Mouse (Mus musculus): Measurements from ENCODE around the gene Krt33a. TPM values are rescaled to one million over a fixed set of nuclear protein-coding genes. Genes with fewer than 3 reads are reported as not detected.

Krt33a gene
- total RNA-seq, 2 experiments from 2014 or later, result not detected

DNA sequence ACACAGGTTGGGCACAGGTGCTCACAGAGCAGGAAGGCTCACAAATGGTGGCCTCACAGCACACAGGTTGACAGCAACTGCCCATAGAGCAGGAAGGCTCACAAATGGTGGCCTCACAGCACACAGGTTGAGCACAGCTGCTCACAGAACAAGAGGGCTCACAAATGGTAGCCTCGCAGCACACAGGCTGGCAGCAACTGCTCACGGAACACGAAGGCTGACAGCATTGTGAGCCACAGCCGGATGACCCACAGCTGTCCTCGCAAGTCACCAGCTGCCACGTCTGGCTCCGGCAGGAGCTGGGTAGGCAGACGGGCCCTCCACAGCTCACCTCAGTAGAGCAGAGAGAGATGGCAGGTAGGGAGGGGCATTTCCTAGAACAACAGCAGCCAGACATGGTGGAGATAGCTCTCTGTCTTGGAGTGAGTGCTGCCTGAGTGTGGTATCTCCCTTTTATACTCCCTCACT is 29.8 kb downstream of the Krt33a start, which contains the start of gene Krtap16-1:
Krtap16-1 (minus strand) TSS at position 418 of the 468 bp plus-strand sequence.
- DNase-seq, result peak; percentile 10

- DNase-seq, result peak; percentile 41
These were observed 30.5 kb downstream of the Krt33a start for GRCm38 (mm10) chr11:99985291-99986092.

- no peak for DNase-seq
These were observed 32.6 kb downstream of the Krt33a start for GRCm38 (mm10) chr11:99983442-99983841.

GRCm38 (mm10) chr11:99982731-99983130 is 33.3 kb downstream of the Krt33a start:
- DNase-seq, result no peak

DNA sequence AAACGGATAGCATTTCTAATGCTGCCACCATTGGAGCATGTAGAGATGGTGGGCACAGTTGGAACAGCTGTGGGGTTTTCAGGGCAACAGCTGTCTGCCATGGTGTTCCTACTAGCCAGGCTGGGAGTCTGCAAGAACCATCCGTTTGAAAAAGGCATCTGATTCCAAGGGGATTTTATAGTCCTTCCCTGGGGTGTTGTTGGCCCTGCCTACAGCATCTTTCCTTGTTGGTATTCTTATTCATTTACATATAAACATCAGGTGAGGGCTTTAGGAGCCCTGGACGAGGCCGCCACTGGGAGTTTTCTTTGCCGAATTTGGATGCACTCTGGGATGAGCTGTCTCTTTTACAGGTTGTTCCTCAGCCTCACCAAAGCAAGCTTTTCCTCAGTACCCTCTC is 37.1 kb downstream of the Krt33a start, which contains the start of gene Krtap29-1:
Krtap29-1 (minus strand) TSS at position 101 of the 400 bp plus-strand sequence.
- no peak for DNase-seq

DNA sequence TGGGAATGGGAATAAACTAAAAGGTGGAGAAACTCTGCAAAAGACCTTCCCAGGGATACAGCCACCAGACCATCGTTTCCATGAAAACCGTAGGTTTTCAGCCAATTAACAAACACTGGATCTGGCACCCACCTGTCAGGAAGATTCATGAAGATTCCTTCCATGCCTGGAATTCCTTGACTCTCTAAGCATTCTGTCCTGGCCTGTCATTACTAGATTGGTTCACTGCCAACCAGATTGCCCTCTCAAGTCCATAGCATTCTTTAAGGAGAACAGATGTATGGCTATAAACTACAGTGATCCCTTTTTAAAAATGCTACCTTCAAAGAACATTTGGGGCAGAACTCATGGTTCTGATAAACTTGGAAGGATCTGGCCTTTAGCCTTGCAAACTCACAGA is 50.1 kb downstream of the Krt33a start:
- DNase-seq, result no peak

GRCm38 (mm10) chr11:99964213-99964612 is 51.8 kb downstream of the Krt33a start:
- DNase-seq, result no peak

Other genes with a start within 250 kb of the Krt33a start
- not detected for gene Gm11595, start 243.3 kb downstream of the Krt33a start, total RNA-seq (2021)
- not detected for gene Krtap4-8, start 235.5 kb downstream of the Krt33a start, total RNA-seq (2021)
- under 1 TPM in 1 of 2 experiments, not detected in 1; 0.23 TPM for gene Krtap4-9, start 231.0 kb downstream of the Krt33a start, total RNA-seq (2021)
- not detected for gene Gm11596, start 222.7 kb downstream of the Krt33a start, total RNA-seq (2021)
- gene Gm11569, start 217.3 kb downstream of the Krt33a start, total RNA-seq (2021), result not detected
- not detected for gene Gm11554, start 211.8 kb downstream of the Krt33a start, total RNA-seq (2021)
- not detected for gene Krtap4-13, start 206.3 kb downstream of the Krt33a start, total RNA-seq (2021)
- gene Gm11564, start 200.5 kb downstream of the Krt33a start, total RNA-seq (2021), result not detected
- not detected for gene 2300003K06Rik, start 178.1 kb downstream of the Krt33a start, total RNA-seq (2021)
- not detected for gene Krtap4-16, start 164.6 kb downstream of the Krt33a start, total RNA-seq (2021)
- not detected for gene Gm11568, start 158.3 kb downstream of the Krt33a start, total RNA-seq (2021)
- not detected for gene Gm11559, start 151.7 kb downstream of the Krt33a start, total RNA-seq (2021)
- gene Krtap9-1, start 142.8 kb downstream of the Krt33a start, total RNA-seq (2021), result not detected
- gene Gm11567, start 137.0 kb downstream of the Krt33a start, total RNA-seq (2021), result not detected
- not detected for gene Krtap31-1, start 108.3 kb downstream of the Krt33a start, total RNA-seq (2021)
- not detected for gene Gm11565, start 101.5 kb downstream of the Krt33a start, total RNA-seq (2021)
- not detected for gene Krtap31-2, start 79.9 kb downstream of the Krt33a start, total RNA-seq (2021)
- gene Krtap9-5, start 67.7 kb downstream of the Krt33a start, total RNA-seq (2021), result not detected
- gene Krtap29-1, start 37.2 kb downstream of the Krt33a start, total RNA-seq (2021), result not detected
- gene Krtap16-1, start 29.6 kb downstream of the Krt33a start, total RNA-seq (2021), result not detected
- not detected for gene Krtap17-1, start 22.2 kb downstream of the Krt33a start, total RNA-seq (2021)
- gene Krt33b, start 13.7 kb upstream of the Krt33a start, total RNA-seq (2021), result under 1 TPM; 0.38 to 0.45 TPM
- gene Krt34, start 25.3 kb upstream of the Krt33a start, total RNA-seq (2021), result not detected
- gene Krt31, start 34.3 kb upstream of the Krt33a start, total RNA-seq (2021), result not detected
- not detected for gene Krt32, start 72.0 kb upstream of the Krt33a start, total RNA-seq (2021)
- not detected for gene Krt35, start 80.0 kb upstream of the Krt33a start, total RNA-seq (2021)
- not detected for gene Krt36, start 89.4 kb upstream of the Krt33a start, total RNA-seq (2021)
- gene Krt13, start 105.4 kb upstream of the Krt33a start, total RNA-seq (2021), result not detected
- gene Krt15, start 119.7 kb upstream of the Krt33a start, total RNA-seq (2021), result not detected
- gene Krt19, start 132.5 kb upstream of the Krt33a start, total RNA-seq (2021), result 1 to 10 TPM in 1 of 2 experiments, under 1 TPM in 1; 0.45 to 1.4 TPM
- not detected for gene Krt9, start 177.0 kb upstream of the Krt33a start, total RNA-seq (2021)
- gene Krt14, start 191.3 kb upstream of the Krt33a start, total RNA-seq (2021), result not detected
- not detected for gene Krt16, start 232.7 kb upstream of the Krt33a start, total RNA-seq (2021)
- under 1 TPM in 1 of 2 experiments, not detected in 1; 0.14 TPM for gene Krt17, start 244.8 kb upstream of the Krt33a start, total RNA-seq (2021)

All from gastrocnemius, postnatal 10 days (tissue).